Mouse (Mus musculus) right cerebral cortex, adult 2 months (tissue): ENCODE measurements at regions not wholly inside any gene's neighbourhood (a gene's known extent, or its start where the extent isn't known, plus 50 kb on each side); places are given as distances from the start of the nearest gene placed in this dataset.
"Not testable (repeated sequence)": the region's sequence is repeated elsewhere in the genome, so short reads cannot be mapped to it uniquely, and the experiment has no call there.

Experiments
- DNase-seq, 2 experiments: peaks; one replicate each; pipeline ENCODE4 v3.0.0; 2021 to 2022; ENCODE audit warnings: low spot score in 2 of 2

GRCm38 (mm10) chr8:103626446-103626845 lies 475.0 kb upstream of the Cdh5 start:
- no peak for DNase-seq

GRCm38 (mm10) chr8:103632543-103632942 lies 468.9 kb upstream of the Cdh5 start:
- no peak for DNase-seq

- no peak for DNase-seq
Observed at GRCm38 (mm10) chr8:103634951-103635350, 466.5 kb upstream of the Cdh5 start.

- no peak for DNase-seq
Observed at GRCm38 (mm10) chr8:103643621-103644020, 457.8 kb upstream of the Cdh5 start.

GRCm38 (mm10) chr8:103644106-103644505 lies 457.3 kb upstream of the Cdh5 start:
- DNase-seq: peak; percentile 54 to 68

- peak in 1 of 2 experiments; percentile 7 for DNase-seq
Observed at GRCm38 (mm10) chr8:103644845-103645244, 456.6 kb upstream of the Cdh5 start.

GRCm38 (mm10) chr8:103664796-103665195 lies 436.6 kb upstream of the Cdh5 start:
- DNase-seq: no peak

GRCm38 (mm10) chr8:103686233-103686632 lies 415.2 kb upstream of the Cdh5 start:
- DNase-seq: not testable (repeated sequence)

- no peak for DNase-seq
Observed at GRCm38 (mm10) chr8:103690438-103690837, 411.0 kb upstream of the Cdh5 start.

- DNase-seq: no peak
Observed at GRCm38 (mm10) chr8:103693531-103693930, 407.9 kb upstream of the Cdh5 start.

- no peak for DNase-seq
Observed at GRCm38 (mm10) chr8:103694331-103694891, 407.0 kb upstream of the Cdh5 start.

GRCm38 (mm10) chr8:103699016-103699520 lies 402.4 kb upstream of the Cdh5 start:
- no peak for DNase-seq

- DNase-seq: no peak
Observed at GRCm38 (mm10) chr8:103702236-103702635, 399.2 kb upstream of the Cdh5 start.

- DNase-seq: no peak
Observed at GRCm38 (mm10) chr8:103706084-103706483, 395.3 kb upstream of the Cdh5 start.

GRCm38 (mm10) chr8:103710871-103711270 lies 390.6 kb upstream of the Cdh5 start:
- DNase-seq: not testable (repeated sequence)

GRCm38 (mm10) chr8:103717723-103718122 lies 383.7 kb upstream of the Cdh5 start:
- no peak for DNase-seq

- no peak for DNase-seq
Observed at GRCm38 (mm10) chr8:103733466-103733865, 368.0 kb upstream of the Cdh5 start.

GRCm38 (mm10) chr8:103738330-103738729 lies 363.1 kb upstream of the Cdh5 start:
- peak; percentile 8 to 15 for DNase-seq

- DNase-seq: peak; percentile 29 to 30
Observed at GRCm38 (mm10) chr8:103741395-103741794, 360.0 kb upstream of the Cdh5 start.

- no peak for DNase-seq
Observed at GRCm38 (mm10) chr8:103748734-103749133, 352.7 kb upstream of the Cdh5 start.

GRCm38 (mm10) chr8:103750278-103751097 lies 350.9 kb upstream of the Cdh5 start:
- no peak for DNase-seq

GRCm38 (mm10) chr8:103751161-103751560 lies 350.3 kb upstream of the Cdh5 start:
- no peak for DNase-seq

- DNase-seq: no peak
Observed at GRCm38 (mm10) chr8:103763821-103764220, 337.6 kb upstream of the Cdh5 start.
